Mouse (Mus musculus) cerebellum, adult 11-12 months (tissue): ENCODE results near the gene Ifi206.
"Not testable (repeated sequence)": the region's sequence is repeated elsewhere in the genome, so short reads cannot be mapped to it uniquely, and the experiment has no call there.

Source experiments
- DNase-seq: peaks from one replicate; pipeline ENCODE4 v3.0.0; 2022

Ifi206 gene

GRCm38 (mm10) chr1:173490812-173491480 lies at the start of gene Ifi206:
TSS of gene Ifi206 (minus strand) at chr1:173491041.
- DNase-seq, result not testable (repeated sequence)

DNA sequence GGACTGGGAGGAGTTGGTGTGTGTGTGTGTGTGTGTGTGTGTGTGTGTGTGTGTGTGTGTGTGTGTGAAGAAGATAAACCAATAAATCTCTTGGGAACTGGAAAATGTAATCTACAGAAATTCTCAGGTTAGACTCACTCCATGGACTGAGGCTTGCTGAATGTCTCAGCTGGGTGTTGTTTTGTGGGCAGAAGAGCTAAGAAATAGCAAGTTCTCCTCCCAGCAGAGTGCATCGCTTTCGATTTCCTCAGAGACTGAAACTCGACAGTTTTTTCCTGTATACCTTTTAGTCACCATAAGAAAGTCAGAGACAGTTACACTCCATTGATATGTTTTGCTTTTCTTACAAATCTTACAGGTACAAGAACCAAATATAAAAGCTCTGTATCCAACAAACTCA lies 45.0 kb upstream of the Ifi206 start, which contains the start of gene Ifi214:
Ifi214 (minus strand) TSS at position 167 of the 400 bp plus-strand sequence.
- DNase-seq, result not testable (repeated sequence)

GRCm38 (mm10) chr1:173521452-173521851 lies 30.6 kb upstream of the Ifi206 start:
- DNase-seq, result no peak

GRCm38 (mm10) chr1:173510595-173510994 lies 19.8 kb upstream of the Ifi206 start:
- not testable (repeated sequence) for DNase-seq

GRCm38 (mm10) chr1:173491483-173491882 lies 642 bp upstream of the Ifi206 start:
- DNase-seq, result not testable (repeated sequence)

DNA sequence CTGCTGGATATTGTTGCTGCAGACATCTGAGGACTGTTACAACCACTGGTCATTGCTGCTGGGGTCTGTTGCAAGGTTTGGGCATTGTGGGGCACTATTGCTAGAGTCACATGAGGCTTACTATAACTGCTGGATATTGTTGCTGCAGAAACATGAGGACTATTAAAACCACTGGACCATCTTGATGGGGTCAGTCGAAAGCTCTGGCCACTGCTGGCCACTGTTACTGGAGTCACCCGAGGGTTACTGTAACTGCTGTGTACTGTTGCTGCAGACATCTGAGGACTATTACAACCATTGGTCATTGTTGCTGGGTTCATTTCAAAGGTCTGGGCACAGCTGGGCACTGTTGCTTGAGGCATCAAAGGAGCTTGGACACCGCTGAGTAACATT lies 9.7 kb downstream of the Ifi206 start:
- not testable (repeated sequence) for DNase-seq

DNA sequence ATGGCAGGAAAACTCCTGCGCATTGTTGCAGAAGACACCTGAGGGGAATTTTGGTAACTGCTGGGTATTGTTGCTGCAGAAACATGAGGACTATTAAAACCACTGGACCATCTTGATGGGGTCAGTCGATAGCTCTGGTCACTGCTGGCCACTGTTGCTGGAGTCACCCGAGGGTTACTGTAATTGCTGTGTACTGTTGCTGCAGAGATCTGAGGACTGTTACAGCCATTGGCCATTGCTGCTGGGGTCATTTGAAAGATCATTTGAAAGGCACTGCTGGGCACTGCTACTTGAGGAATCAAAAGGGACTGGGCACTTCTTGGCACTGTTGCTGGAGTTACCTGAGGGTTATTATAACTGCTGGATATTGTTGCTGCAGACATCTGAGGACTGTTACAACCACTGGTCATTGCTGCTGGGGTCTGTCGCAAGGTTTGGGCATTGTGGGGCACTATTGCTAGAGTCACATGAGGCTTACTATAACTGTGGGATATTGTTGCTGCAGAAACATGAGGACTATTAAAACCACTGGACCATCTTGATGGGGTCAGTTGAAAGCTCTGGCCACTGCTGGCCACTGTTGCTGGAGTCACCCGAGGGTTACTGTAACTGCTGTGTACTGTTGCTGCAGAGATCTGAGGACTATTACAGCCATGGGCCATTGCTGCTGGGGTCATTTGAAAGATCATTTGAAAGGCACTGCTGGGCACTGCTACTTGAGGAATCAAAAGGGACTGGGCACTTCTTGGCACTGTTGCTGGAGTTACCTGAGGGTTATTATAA lies 10.3 kb downstream of the Ifi206 start:
- not testable (repeated sequence) for DNase-seq

DNA sequence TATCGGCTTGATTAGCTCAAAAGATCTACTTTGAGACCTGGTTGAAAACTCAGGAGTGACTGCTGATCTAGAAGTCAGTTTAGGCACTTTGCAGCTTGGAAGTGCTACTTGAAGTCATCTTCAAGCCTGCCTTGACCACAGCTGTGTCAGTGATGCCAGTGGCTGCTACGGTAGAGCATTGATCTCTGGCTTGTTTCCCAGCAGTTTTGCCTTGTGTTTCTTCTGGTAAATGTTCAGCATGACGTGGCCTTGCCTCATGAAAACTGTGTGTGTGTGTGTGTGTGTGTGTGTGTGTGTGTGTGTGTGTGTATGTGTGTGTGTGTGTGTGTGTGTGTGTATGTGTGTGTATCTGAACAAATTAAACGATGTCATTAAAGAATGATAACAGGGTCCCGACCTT lies 34.1 kb downstream of the Ifi206 start:
- no peak for DNase-seq

GRCm38 (mm10) chr1:173456139-173456754 lies 34.6 kb downstream of the Ifi206 start:
- DNase-seq, result no peak

DNA sequence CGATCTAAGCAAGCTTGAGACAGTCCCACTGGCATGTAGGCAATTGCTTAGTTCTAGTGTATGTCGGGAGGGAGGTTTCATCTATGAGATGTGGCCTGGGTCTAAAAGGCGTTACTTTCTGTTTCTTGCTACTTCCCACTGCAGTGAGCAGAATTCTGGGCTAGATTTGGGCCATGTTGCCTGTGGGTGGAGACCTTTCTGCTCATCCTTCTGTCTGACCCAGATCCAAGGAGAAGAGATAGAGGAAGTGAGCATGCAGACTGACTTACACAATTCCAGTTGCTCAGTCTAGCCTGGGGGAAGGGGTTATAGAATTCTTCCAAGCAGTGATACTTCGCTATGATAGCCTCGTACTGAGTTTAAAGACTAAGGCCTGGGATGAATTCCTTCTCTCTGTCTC lies 39.2 kb downstream of the Ifi206 start:
- DNase-seq, result no peak

DNA sequence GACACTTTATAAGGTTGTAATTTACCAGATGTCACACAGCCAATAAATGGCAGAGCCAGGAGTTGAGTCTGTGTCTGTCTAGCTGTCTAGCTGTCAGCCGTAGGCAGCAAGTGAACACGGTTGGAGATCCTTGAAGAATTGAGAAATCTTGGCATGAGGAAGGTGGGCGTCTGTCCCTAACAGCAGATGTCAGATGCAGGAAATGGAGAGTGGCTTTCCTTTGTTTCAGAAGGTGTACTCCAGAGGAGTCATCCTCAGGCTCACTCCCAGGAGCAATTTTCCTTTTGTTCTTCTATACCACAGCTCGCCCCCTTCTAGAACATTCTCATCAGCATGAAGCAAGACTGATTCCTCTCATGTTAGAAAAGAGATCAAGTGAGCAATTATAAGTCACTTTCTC lies 40.2 kb downstream of the Ifi206 start:
- no peak for DNase-seq

DNA sequence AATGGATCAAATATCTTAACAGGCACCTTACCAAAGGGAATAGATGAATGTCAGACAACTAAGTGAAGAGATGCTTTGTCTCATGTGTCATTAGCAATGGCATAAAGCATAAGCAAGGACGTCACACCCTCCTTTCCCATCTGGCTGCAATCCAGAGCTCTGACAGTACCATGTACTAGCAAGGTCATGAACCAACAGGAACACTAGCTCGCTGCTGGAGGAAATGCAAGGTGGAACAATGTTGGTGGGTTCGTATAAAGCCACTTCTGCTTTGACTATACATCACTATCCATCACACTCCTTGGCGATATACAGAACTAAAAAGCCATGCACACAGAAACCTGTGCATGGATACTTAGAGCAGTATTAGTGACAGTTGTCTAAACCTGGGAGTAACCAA lies 43.8 kb downstream of the Ifi206 start:
- no peak for DNase-seq

DNA sequence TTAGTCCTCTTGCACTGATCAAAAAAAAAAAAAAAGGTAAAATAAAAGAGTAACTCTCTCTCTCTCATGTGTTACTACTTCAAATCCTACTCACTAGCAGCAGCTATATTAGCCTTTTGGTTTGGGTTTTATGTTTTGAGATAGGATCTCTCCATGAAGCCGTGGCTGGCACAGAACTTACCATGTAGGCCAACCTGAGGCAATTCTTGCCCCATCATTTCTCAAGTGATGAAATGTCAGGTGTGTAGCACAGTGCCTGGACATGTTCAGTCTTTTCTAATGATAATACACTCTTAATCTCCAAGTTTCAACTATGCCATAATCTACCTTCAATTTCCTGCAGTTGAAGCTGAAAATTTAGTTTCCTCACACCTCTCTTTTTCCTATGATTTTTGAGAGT lies 47.8 kb downstream of the Ifi206 start:
- no peak for DNase-seq

- DNase-seq, result no peak
Measured at GRCm38 (mm10) chr1:173441210-173441609, 49.6 kb downstream of the Ifi206 start.

DNA sequence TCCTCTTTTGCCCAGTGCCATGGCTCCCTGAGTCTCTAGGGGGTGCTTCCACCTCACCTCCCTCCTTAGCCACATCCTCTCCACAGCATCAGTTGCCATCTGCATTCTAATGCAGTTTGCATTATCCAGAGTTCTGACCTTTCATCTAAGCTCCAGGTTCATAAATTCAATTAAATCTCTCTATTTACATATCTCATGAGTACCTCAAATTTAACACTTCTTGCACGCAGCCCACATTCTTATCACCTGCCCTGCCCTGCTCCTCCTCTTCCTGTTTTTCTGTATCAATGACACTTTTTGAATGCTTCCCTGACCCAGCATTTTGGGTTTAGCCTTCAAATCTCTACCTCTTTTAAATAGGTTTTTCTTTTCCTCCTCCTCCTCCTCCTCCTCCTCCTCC lies 50.2 kb downstream of the Ifi206 start:
- DNase-seq, result no peak

DNA sequence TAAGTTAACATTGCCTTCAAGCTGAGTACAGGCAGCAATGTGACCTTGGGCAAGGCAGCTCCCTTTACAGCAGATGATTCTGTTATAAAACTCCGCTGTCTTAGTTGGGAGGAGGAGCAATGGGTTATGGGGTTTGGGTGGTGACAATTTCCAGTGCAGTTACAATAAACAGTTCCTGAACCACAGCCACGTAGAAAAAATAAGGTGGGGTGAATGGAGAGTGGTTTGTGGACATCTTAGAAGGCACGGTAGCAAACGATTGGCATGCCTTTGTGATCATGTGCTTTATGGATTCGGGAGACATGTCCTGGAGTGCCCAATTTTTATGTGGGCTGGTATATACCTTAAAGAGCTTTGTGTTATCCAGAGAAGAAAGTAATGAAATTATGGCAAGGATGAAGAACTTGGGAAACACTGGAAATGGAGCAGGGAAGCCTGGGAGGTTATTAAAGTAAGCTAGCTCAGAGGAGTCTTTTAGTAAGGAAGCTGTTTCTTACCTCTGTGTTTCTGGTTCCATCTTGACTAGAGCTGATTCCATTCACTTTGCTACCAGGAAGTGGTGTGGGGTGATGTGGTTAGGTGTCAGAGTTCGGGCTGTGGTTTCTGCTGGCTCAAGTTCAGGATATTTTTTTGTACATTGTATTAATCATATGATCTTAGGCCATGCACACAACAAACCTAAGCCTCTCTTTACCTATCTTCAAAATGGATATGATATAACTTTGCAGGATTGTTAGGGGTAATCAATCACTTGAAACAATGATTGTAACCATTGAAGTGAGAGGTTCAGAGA lies 53.5 kb downstream of the Ifi206 start:
- DNase-seq, result no peak

DNA sequence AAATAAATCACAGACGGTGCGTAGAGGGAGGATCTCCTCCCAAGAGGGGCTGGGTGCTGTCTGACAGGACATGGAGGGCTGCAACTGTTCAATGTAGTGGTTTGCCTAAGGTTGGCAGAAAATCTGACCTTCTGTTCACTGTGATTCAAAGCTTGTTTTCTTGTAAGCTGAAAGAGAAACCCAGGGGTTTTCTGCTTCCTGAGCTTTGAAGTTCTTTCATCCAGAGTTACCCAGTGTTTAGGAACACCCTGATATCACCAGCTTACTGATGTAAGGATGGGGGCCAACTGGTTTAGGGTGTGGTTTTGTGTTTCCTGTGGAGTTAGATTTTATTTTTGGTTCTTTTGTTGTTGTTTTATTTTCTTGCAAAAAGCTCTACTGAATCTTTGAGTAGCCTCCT lies 58.4 kb downstream of the Ifi206 start:
- DNase-seq, result no peak

GRCm38 (mm10) chr1:173429995-173430699 lies 60.7 kb downstream of the Ifi206 start:
- no peak for DNase-seq

DNA sequence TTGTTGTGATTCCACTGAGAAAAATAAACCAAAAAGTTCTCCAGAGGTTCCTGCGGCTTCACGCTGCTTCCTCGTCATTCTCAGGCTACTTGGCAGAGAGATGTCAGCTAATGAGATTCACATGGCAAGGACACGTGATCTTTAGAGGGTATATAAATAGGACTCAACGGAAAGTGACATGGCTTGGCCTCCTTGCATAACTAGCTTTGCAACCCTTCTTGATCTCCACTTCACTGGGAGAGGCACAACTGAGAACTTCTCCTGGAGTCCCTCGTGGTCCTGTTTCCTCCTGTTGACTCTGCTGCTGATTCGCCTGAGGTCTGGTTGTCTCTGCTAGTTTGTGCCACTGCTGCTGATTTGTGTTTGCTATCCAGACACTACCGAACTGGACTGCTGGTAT lies 63.5 kb downstream of the Ifi206 start:
- DNase-seq, result no peak

GRCm38 (mm10) chr1:173426345-173426744 lies 64.5 kb downstream of the Ifi206 start:
- no peak for DNase-seq

GRCm38 (mm10) chr1:173420374-173420773 lies 70.5 kb downstream of the Ifi206 start:
- no peak for DNase-seq

- no peak for DNase-seq
Measured at GRCm38 (mm10) chr1:173418936-173419621, 71.8 kb downstream of the Ifi206 start.
